Mouse (Mus musculus): ENCODE measurements around the gene Pnpla6. TPM values are rescaled to one million over a fixed set of nuclear protein-coding genes. Genes with fewer than 3 reads are reported as not detected.
"Not testable (repeated sequence)": the region's sequence is repeated elsewhere in the genome, so short reads cannot be mapped to it uniquely, and the experiment has no call there.

Gene Pnpla6
- polyA plus RNA-seq, 1 experiment from 2014 or later, result 15.8 TPM

DNA sequence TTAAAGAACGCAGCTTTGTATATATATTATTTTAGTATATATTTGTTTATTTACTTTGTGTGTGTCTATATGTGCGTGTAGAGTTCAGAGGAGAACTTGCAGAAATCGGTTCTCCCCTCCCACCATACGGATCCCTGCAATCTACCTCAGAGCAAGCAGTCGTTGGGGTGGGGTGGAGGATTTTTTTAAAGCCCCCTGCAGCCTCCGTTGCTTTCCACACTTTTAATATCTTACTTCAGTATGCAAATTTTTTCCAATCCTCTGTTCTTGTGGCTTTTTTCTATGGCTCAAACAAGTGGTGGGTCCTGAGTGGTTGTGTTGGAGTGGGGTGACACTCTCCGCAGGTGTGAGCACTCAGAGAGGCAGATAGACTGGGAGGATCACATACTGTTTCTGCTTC lies 53.2 kb downstream of the Pnpla6 start:
- Histone ChIP-seq H3K4me3 (ENCODE audit: control insufficient read depth in 1 of 2, insufficient read depth in 1 of 2, low read depth in 1 of 2, low read length in 2 of 2) (peak overlapping the region; percentile 17 to 23), H3K9ac (ENCODE audit: low read length) (peak overlapping the region; percentile 52), H3K4me1 (ENCODE audit: control insufficient read depth in 2 of 2, insufficient read depth in 2 of 2, low read length in 2 of 2) (peaks cover 0 to 4% of the 10 kb centered on the region in 2 experiments; a peak in 1 of 4 replicates), H3K27me3 (ENCODE audit: control insufficient read depth, insufficient read depth, low read length) (no peaks in the 10 kb centered on the region), H3K36me3 (ENCODE audit: control insufficient read depth, insufficient read depth, low read length) (no peaks in the 10 kb centered on the region), H3K9me3 (ENCODE audit: control insufficient read depth, low read length) (no peaks in the 10 kb centered on the region), H3K27ac (replicated peaks in 1 of 2; ENCODE audit: control insufficient read depth in 1 of 2, insufficient read depth in 1 of 2, low read depth in 2 of 2, low read length in 2 of 2) (no peak overlapping the region), H3K4me2 (ENCODE audit: low read length) (peak overlapping the region; percentile 60)
- WGBS, result 14% methylated on average over 7 of the region's 7 CpGs
- ATAC-seq (ENCODE audit: insufficient number of reproducible peaks, insufficient read depth, low FRiP score, low read depth), result no peak

DNA sequence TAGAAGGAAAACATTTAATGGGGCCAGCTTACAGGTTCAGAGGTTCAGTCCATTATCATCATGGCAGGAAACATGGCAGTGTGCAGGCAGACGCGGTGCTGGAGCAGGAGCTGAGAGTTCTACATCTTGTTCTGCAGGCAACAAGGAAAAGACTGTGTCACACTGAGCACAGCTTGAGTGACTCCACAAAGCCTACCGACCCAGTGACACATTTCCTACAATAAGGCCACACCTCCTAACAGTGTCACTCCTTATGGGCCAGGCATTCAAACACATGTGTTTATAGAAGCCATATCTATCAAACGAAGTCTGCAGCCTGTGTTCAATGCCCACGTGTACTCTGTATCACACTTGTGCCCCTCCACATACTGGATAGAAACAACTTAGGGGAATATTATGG lies 54.6 kb downstream of the Pnpla6 start:
- H3K4me3 ChIP-seq (ENCODE audit: control insufficient read depth in 1 of 2, insufficient read depth in 1 of 2, low read depth in 1 of 2, low read length in 2 of 2), result no peak overlapping the region
- no peaks in the 10 kb centered on the region for H3K36me3 ChIP-seq (ENCODE audit: control insufficient read depth, insufficient read depth, low read length)
- H3K27me3 ChIP-seq (ENCODE audit: control insufficient read depth, insufficient read depth, low read length), result no peaks in the 10 kb centered on the region
- no peak overlapping the region for H3K9ac ChIP-seq (ENCODE audit: low read length)
- 90% methylated on average over 5 of the region's 5 CpGs for WGBS
- H3K9me3 ChIP-seq (ENCODE audit: control insufficient read depth, low read length), result no peaks in the 10 kb centered on the region
- ATAC-seq (ENCODE audit: insufficient number of reproducible peaks, insufficient read depth, low FRiP score, low read depth), result no peak
- H3K27ac ChIP-seq (replicated peaks in 1 of 2; ENCODE audit: control insufficient read depth in 1 of 2, insufficient read depth in 1 of 2, low read depth in 2 of 2, low read length in 2 of 2), result no peak overlapping the region
- H3K4me2 ChIP-seq (ENCODE audit: low read length), result no peak overlapping the region
- peaks cover 0 to 4% of the 10 kb centered on the region in 2 experiments; a peak in 1 of 4 replicates for H3K4me1 ChIP-seq (ENCODE audit: control insufficient read depth in 2 of 2, insufficient read depth in 2 of 2, low read length in 2 of 2)

DNA sequence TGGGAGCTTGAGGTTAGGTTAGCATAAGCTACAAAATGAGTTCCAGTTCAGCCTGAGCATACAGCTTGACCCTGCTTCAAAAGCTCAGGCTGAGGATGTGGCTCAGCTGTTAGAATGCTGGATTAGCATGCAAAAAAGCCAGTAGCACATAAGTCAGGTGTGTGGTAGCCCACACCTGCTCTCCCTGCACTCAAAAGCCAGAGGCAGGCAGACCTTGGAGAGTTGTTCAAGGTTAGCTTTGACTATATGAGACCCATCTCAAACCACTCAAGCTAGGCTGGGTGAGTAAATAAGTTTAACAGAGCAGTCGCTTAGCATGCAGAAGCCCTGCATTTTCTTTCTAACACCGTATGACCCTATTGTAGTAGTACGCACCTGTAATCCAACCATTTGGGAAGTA lies 59.4 kb downstream of the Pnpla6 start:
- WGBS, result 85% methylated on average over 3 of the region's 3 CpGs
- Histone ChIP-seq H3K36me3 (ENCODE audit: control insufficient read depth, insufficient read depth, low read length) (no peaks in the 10 kb centered on the region), H3K9me3 (ENCODE audit: control insufficient read depth, low read length) (no peaks in the 10 kb centered on the region), H3K4me3 (ENCODE audit: control insufficient read depth in 1 of 2, insufficient read depth in 1 of 2, low read depth in 1 of 2, low read length in 2 of 2) (no peak overlapping the region), H3K27me3 (ENCODE audit: control insufficient read depth, insufficient read depth, low read length) (no peaks in the 10 kb centered on the region), H3K4me2 (ENCODE audit: low read length) (no peak overlapping the region), H3K4me1 (ENCODE audit: control insufficient read depth in 2 of 2, insufficient read depth in 2 of 2, low read length in 2 of 2) (no peaks in the 10 kb centered on the region), H3K9ac (ENCODE audit: low read length) (no peak overlapping the region), H3K27ac (replicated peaks in 1 of 2; ENCODE audit: control insufficient read depth in 1 of 2, insufficient read depth in 1 of 2, low read depth in 2 of 2, low read length in 2 of 2) (no peak overlapping the region)
- ATAC-seq (ENCODE audit: insufficient number of reproducible peaks, insufficient read depth, low FRiP score, low read depth), result no peak

DNA sequence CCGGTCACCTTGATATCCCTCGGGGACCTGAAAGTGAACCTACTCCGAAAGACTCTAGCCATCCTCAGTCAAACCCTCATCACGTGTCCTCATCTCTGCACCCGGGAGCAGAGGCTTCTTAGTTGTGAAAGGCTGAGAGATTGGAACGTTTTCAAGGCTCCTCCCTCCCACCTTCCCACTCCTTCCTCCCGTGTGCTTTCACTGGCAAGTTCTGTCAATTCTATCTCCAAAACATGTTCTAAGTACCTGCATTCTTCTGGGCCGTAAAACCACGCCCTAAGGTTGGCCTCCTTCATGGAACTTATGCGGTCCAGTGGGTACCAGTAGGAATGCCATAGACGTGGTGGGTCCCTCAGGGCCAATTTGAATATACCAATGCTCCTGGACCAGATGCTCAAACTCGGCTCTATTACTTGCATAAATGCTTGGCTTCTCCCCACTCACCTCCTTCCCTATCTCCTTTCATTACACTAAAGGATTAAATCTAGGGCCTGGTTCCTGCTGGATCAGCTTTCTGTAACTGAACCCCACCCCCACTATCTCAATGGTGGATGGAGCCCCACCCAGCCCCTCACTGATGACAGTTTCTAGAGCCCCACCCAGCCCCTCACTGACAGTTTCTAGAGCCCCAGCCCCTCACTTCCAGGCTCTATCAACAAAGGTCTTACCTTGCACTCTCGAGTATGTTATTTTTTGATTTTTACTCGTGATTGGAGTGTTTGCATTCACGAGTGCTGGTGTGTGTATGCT lies 61.2 kb downstream of the Pnpla6 start:
- no peak for ATAC-seq (ENCODE audit: insufficient number of reproducible peaks, insufficient read depth, low FRiP score, low read depth)
- 65% methylated on average over 15 of the region's 15 CpGs for WGBS
- H3K9me3 ChIP-seq (ENCODE audit: control insufficient read depth, low read length), result no peaks in the 10 kb centered on the region

DNA sequence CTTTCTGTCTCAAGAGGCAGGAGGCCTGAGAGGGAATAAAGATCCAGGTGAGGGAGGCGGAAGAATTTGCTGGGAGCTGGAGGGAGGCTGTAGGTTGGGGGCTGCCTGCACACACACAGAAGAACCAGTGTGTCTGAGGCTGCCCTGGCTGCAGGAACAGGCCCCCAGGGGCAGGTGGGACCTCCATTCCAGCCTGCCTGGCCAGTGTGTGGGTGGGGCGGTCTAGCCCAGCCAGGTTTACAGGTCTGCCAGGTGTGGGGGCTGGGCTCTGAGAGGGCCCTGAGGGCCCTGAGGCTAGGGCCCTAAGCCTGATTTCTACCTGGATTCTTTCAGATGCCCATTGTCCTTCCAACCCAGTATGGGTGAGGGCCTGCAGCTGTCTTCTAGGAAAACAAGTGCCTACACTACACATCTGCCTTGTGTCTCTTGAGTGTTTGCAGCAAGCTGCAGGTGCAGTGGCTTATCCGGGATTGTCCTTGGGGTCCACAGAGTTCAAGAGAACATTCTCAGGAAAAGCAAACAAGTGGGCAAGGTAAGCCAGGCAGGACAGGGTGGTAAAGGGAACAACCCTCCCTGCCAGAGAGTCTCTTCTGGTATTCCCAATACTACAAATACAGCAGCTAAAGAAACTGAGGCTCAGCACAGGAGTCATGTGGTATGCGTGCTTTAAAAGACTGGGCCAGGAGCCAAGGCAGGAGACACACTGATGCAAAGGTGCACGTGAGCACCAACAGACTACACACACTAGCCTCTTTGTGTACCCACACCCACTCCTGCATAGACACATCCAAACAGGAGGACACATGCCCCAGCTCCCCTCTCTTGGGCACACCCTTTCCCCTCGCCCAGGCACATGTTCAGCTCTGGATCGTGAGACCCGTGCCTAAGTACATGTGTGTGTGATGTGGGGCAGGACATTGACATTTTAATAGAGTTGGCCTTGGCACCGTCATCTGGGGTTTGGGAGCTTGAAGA lies 64.5 kb downstream of the Pnpla6 start:
- ATAC-seq (ENCODE audit: insufficient number of reproducible peaks, insufficient read depth, low FRiP score, low read depth), result no peak
- no peak overlapping the region for H3K9ac ChIP-seq (ENCODE audit: low read length)
- no peak overlapping the region for H3K4me2 ChIP-seq (ENCODE audit: low read length)
- 77% methylated on average over 9 of the region's 9 CpGs for WGBS
- no peaks in the 10 kb centered on the region for H3K27me3 ChIP-seq (ENCODE audit: control insufficient read depth, insufficient read depth, low read length)
- H3K4me3 ChIP-seq (ENCODE audit: control insufficient read depth in 1 of 2, insufficient read depth in 1 of 2, low read depth in 1 of 2, low read length in 2 of 2), result no peak overlapping the region
- no peak overlapping the region for H3K27ac ChIP-seq (replicated peaks in 1 of 2; ENCODE audit: control insufficient read depth in 1 of 2, insufficient read depth in 1 of 2, low read depth in 2 of 2, low read length in 2 of 2)
- H3K36me3 ChIP-seq (ENCODE audit: control insufficient read depth, insufficient read depth, low read length), result no peaks in the 10 kb centered on the region
- no peaks in the 10 kb centered on the region for H3K4me1 ChIP-seq (ENCODE audit: control insufficient read depth in 2 of 2, insufficient read depth in 2 of 2, low read length in 2 of 2)
- no peaks in the 10 kb centered on the region for H3K9me3 ChIP-seq (ENCODE audit: control insufficient read depth, low read length)

More for the DNA sequence above, 61.2 kb downstream of the Pnpla6 start:
- no peak overlapping the region for H3K4me2 ChIP-seq (ENCODE audit: low read length)
- no peaks in the 10 kb centered on the region for H3K27me3 ChIP-seq (ENCODE audit: control insufficient read depth, insufficient read depth, low read length)
- H3K36me3 ChIP-seq (ENCODE audit: control insufficient read depth, insufficient read depth, low read length), result no peaks in the 10 kb centered on the region
- no peaks in the 10 kb centered on the region for H3K4me1 ChIP-seq (ENCODE audit: control insufficient read depth in 2 of 2, insufficient read depth in 2 of 2, low read length in 2 of 2)
- H3K9ac ChIP-seq (ENCODE audit: low read length), result no peak overlapping the region
- H3K4me3 ChIP-seq (ENCODE audit: control insufficient read depth in 1 of 2, insufficient read depth in 1 of 2, low read depth in 1 of 2, low read length in 2 of 2), result no peak overlapping the region
- no peak overlapping the region for H3K27ac ChIP-seq (replicated peaks in 1 of 2; ENCODE audit: control insufficient read depth in 1 of 2, insufficient read depth in 1 of 2, low read depth in 2 of 2, low read length in 2 of 2)

DNA sequence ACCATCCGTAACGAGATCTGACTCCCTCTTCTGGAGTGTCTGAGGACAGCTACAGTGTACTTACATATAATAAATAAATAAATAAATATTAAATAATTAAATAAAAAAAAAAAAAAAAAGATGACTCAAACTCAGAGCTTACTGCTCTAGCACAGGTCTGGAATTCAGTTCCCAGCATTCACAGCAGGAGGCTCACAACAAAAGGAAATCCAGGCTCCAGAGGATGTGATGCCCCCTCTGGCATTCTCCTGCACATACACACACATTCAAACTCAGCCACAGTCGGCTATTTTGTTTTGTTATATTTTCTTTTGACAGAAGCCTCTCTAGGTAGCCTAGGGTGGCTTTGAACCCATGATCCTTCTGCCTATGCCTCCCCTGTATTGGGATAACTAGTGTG lies 66.8 kb downstream of the Pnpla6 start:
- ATAC-seq (ENCODE audit: insufficient number of reproducible peaks, insufficient read depth, low FRiP score, low read depth); H3K27me3 ChIP-seq (ENCODE audit: control insufficient read depth, insufficient read depth, low read length): not testable (repeated sequence)
- WGBS, result 88% methylated on average over 1 of the region's 3 CpGs

DNA sequence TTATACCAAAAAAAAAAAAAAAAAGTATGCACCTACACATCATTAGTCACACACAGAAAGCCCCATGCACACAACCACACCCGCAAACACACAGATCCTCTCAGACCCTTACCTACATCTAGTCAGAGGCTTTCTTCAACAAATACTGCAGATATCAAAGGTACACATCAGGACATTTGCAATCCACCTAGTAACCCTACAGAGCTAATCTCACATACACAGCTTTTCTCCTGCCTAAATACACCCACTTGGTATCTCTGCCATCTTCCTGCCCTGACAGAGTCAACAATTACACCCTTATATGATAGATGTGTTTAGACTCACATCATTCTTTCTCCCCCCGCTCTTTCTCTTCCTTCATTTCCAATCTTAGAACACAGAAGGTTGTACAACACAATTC lies 71.3 kb downstream of the Pnpla6 start:
- Histone ChIP-seq H3K36me3 (ENCODE audit: control insufficient read depth, insufficient read depth, low read length) (no peaks in the 10 kb centered on the region), H3K27ac (replicated peaks in 1 of 2; ENCODE audit: control insufficient read depth in 1 of 2, insufficient read depth in 1 of 2, low read depth in 2 of 2, low read length in 2 of 2) (no peak overlapping the region), H3K4me1 (ENCODE audit: control insufficient read depth in 2 of 2, insufficient read depth in 2 of 2, low read length in 2 of 2) (no peaks in the 10 kb centered on the region; a peak in 1 of 4 replicates), H3K9ac (ENCODE audit: low read length) (no peak overlapping the region), H3K27me3 (ENCODE audit: control insufficient read depth, insufficient read depth, low read length) (peaks cover 14% of the 10 kb centered on the region), H3K4me2 (ENCODE audit: low read length) (no peak overlapping the region), H3K4me3 (ENCODE audit: control insufficient read depth in 1 of 2, insufficient read depth in 1 of 2, low read depth in 1 of 2, low read length in 2 of 2) (no peak overlapping the region), H3K9me3 (ENCODE audit: control insufficient read depth, low read length) (no peaks in the 10 kb centered on the region)
- WGBS, result 88% methylated on average over 2 of the region's 2 CpGs
- ATAC-seq (ENCODE audit: insufficient number of reproducible peaks, insufficient read depth, low FRiP score, low read depth), result no peak

More for the DNA sequence above, 66.8 kb downstream of the Pnpla6 start:
- H3K4me1 ChIP-seq (ENCODE audit: control insufficient read depth in 2 of 2, insufficient read depth in 2 of 2, low read length in 2 of 2); H3K9me3 ChIP-seq (ENCODE audit: control insufficient read depth, low read length); H3K4me2 ChIP-seq (ENCODE audit: low read length); H3K9ac ChIP-seq (ENCODE audit: low read length); H3K27ac ChIP-seq (replicated peaks in 1 of 2; ENCODE audit: control insufficient read depth in 1 of 2, insufficient read depth in 1 of 2, low read depth in 2 of 2, low read length in 2 of 2); H3K4me3 ChIP-seq (ENCODE audit: control insufficient read depth in 1 of 2, insufficient read depth in 1 of 2, low read depth in 1 of 2, low read length in 2 of 2); H3K36me3 ChIP-seq (ENCODE audit: control insufficient read depth, insufficient read depth, low read length): not testable (repeated sequence)

Measured in heart, embryonic 14.5 days (tissue).